Mouse (Mus musculus): Measurements from ENCODE around the gene Zc3h12a. TPM values are rescaled to one million over a fixed set of nuclear protein-coding genes. Genes with fewer than 3 reads are reported as not detected.

Zc3h12a gene
- polyA plus RNA-seq, 1 experiment = 28.7 TPM

DNA sequence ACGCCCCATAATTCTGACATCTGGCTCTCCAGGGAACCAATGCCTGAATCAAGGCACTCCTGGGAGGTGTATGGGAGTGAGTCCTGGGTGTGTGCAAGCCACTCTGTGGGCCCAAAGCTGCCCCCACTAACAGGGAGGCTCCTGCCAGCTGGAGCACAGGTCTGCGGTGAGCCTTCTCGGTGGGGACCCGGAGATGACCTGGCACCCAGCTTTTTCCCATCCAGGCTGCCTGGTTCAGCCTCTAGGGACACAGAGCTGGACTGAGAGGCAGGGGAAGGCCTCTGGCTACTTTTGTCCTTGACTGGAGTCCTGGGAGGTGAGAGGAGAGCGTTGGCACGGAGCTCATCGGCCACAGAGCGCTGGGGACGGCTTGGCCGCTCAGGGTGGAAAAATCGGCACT, 7.9 kb downstream of the Zc3h12a start:
- 91% methylated on average over 11 of the region's 11 CpGs for WGBS
- TF ChIP-seq POLR2A (IDR thresholded peaks at IDR 0.05; ENCODE audit: control insufficient read depth, extremely low read depth, insufficient read depth, low read length, poor library complexity) = no peak
- TF ChIP-seq CTCF (IDR thresholded peaks at IDR 0.05; ENCODE audit: borderline replicate concordance, control insufficient read depth, extremely low read depth, insufficient read depth, low read length, poor library complexity) = no peak
- no peaks in the 10 kb centered on the region for H3K27me3 ChIP-seq (ENCODE audit: control insufficient read depth, insufficient read depth, low read length)
- peaks cover 27% of the 10 kb centered on the region for H3K36me3 ChIP-seq (ENCODE audit: control insufficient read depth, insufficient read depth, low read length)
- H3K4me3 ChIP-seq (ENCODE audit: control insufficient read depth, insufficient read depth, low read length) = no peak overlapping the region
- peaks cover 83% of the 10 kb centered on the region for H3K4me1 ChIP-seq (replicated peaks; ENCODE audit: control insufficient read depth, insufficient read depth, low read length)
- H3K27ac ChIP-seq (ENCODE audit: control insufficient read depth, insufficient read depth, low read length) = no peak overlapping the region
- no peak for DNase-seq

DNA sequence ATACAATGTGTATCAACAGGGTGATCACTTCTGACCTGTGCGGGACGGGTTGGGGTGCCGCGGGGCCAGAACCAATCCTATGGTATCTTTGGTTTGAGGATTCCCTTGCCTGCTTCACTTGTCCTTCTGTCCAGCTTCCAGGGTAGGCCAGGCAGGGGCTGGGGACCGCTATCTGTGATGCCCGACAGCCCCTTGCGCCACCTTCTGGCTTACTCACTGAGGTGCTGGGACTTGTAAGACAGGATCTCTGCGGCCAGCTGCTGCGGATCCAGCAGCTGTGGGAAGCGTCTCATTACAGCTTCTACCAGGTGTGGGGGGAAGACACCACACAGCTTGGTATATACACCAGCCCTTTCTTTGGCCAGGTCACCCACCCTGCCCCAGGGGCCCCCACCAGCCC, 8.6 kb downstream of the Zc3h12a start:
- no peaks in the 10 kb centered on the region for H3K27me3 ChIP-seq (ENCODE audit: control insufficient read depth, insufficient read depth, low read length)
- DNase-seq = peak; percentile 25
- no peak overlapping the region for H3K4me3 ChIP-seq (ENCODE audit: control insufficient read depth, insufficient read depth, low read length)
- peaks cover 77% of the 10 kb centered on the region for H3K4me1 ChIP-seq (replicated peaks; ENCODE audit: control insufficient read depth, insufficient read depth, low read length)
- WGBS = 57% methylated on average over 10 of the region's 10 CpGs
- TF ChIP-seq POLR2A (IDR thresholded peaks at IDR 0.05; ENCODE audit: control insufficient read depth, extremely low read depth, insufficient read depth, low read length, poor library complexity) = no peak
- no peak for TF ChIP-seq CTCF (IDR thresholded peaks at IDR 0.05; ENCODE audit: borderline replicate concordance, control insufficient read depth, extremely low read depth, insufficient read depth, low read length, poor library complexity)
- peaks cover 27% of the 10 kb centered on the region for H3K36me3 ChIP-seq (ENCODE audit: control insufficient read depth, insufficient read depth, low read length)
- H3K27ac ChIP-seq (ENCODE audit: control insufficient read depth, insufficient read depth, low read length) = peak overlapping the region; percentile 86; the same call in 1 of the 2 replicates

DNA sequence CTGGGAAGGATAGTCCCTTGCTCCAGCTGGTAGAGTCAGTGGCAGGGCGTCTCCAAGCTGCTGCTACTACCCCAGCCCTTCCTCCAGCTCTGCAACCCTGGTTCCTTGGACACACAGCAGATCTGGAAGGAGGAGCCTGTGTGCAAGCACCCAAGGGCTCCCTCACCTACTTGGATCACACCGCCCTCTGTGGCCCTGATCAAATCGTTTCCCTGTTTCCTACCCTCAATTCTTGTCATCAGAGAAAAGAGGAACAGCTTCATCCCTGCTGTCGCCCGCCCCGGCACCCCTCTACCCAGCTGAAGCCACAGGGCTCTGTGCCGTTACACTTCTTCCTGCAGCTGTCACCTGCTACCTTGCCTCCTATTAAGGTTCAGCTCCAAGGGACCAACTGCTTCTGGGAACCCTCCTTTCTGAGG, 9.7 kb downstream of the Zc3h12a start:
- Histone ChIP-seq H3K36me3 (ENCODE audit: control insufficient read depth, insufficient read depth, low read length) (peaks cover 27% of the 10 kb centered on the region), H3K27ac (ENCODE audit: control insufficient read depth, insufficient read depth, low read length) (peak overlapping the region; percentile 86), H3K4me3 (ENCODE audit: control insufficient read depth, insufficient read depth, low read length) (no peak overlapping the region), H3K27me3 (ENCODE audit: control insufficient read depth, insufficient read depth, low read length) (no peaks in the 10 kb centered on the region), H3K4me1 (replicated peaks; ENCODE audit: control insufficient read depth, insufficient read depth, low read length) (peaks cover 66% of the 10 kb centered on the region)
- WGBS = 5% methylated on average over 7 of the region's 7 CpGs
- no peak for TF ChIP-seq CTCF (IDR thresholded peaks at IDR 0.05; ENCODE audit: borderline replicate concordance, control insufficient read depth, extremely low read depth, insufficient read depth, low read length, poor library complexity)
- 0 out of 2 replicates have a peak, but pooled peaks have one; percentile 25 for TF ChIP-seq POLR2A (IDR thresholded peaks at IDR 0.05; ENCODE audit: control insufficient read depth, extremely low read depth, insufficient read depth, low read length, poor library complexity)
- peak; percentile 64 for DNase-seq

DNA sequence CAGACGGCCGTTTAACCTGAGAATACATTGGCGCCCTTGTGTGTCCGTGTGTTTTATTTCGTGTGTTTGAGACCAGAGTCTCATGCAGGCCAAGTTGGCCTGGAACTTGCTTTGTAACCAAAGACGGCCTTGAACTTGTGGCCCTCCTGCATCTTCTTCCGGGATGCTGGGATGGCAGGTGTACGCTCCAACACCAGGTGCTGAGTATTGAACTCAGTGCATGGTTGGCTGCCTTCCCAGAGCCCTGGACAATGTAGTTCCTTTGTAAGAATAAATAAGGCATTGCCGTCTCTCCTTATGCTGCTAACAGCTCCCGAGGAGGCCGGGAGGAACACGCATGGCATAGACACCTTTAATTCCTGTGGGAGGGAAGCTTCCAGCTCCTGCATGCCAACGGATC, 10.7 kb downstream of the Zc3h12a start:
- no peak overlapping the region for H3K4me3 ChIP-seq (ENCODE audit: control insufficient read depth, insufficient read depth, low read length)
- H3K4me1 ChIP-seq (replicated peaks; ENCODE audit: control insufficient read depth, insufficient read depth, low read length) = peaks cover 58% of the 10 kb centered on the region
- TF ChIP-seq POLR2A (IDR thresholded peaks at IDR 0.05; ENCODE audit: control insufficient read depth, extremely low read depth, insufficient read depth, low read length, poor library complexity) (no peak), CTCF (IDR thresholded peaks at IDR 0.05; ENCODE audit: borderline replicate concordance, control insufficient read depth, extremely low read depth, insufficient read depth, low read length, poor library complexity) (no peak)
- H3K27ac ChIP-seq (ENCODE audit: control insufficient read depth, insufficient read depth, low read length) = peak overlapping the region; percentile 42
- H3K36me3 ChIP-seq (ENCODE audit: control insufficient read depth, insufficient read depth, low read length) = peaks cover 27% of the 10 kb centered on the region
- no peak for DNase-seq
- no peaks in the 10 kb centered on the region for H3K27me3 ChIP-seq (ENCODE audit: control insufficient read depth, insufficient read depth, low read length)
- WGBS = 73% methylated on average over 13 of the region's 13 CpGs

DNA sequence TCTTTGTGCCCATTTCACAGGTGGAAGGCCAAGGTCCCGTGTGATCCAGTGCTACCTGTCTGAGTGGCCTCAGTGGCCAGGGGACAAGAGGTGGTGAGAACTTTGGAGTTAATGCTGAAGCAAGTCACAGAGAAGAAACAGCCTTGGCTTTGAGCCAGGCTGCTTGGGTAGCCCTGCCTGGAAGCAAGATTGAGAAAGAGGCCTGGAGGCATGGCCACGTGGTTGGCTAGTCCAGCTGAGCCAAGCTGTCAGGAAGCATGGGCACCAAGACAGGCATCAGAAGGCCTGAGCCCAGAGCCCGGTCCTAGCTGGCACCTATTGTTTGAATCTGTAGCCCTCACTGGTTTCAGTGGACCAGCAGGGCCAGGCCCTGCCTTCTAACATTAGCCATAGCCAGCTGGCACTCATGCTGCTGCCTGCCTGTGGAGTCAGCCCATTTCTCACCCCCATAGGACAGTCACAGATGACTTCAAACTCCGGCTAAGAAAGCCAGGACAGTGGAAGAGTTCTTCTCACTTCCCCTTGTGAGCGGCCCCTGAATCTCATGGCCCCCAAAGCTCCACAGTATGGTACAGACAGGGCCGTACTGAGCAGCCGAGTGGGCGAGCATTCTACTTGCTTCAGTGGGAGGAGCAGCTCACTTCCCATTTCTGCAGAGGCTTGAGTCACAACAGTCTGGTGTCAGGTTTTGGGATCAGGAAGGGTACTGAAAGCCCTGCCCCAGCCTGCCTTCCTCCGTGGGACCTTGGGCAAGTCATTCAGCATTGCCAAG, 11.4 kb downstream of the Zc3h12a start:
- H3K4me1 ChIP-seq (replicated peaks; ENCODE audit: control insufficient read depth, insufficient read depth, low read length) = peaks cover 56% of the 10 kb centered on the region
- peak overlapping the region; percentile 42; the same call in 1 of the 2 replicates for H3K27ac ChIP-seq (ENCODE audit: control insufficient read depth, insufficient read depth, low read length)
- peaks cover 27% of the 10 kb centered on the region for H3K36me3 ChIP-seq (ENCODE audit: control insufficient read depth, insufficient read depth, low read length)
- peak; percentile 22 for DNase-seq
- 38% methylated on average over 9 of the region's 9 CpGs for WGBS
- H3K27me3 ChIP-seq (ENCODE audit: control insufficient read depth, insufficient read depth, low read length) = no peaks in the 10 kb centered on the region
- no peak for TF ChIP-seq CTCF (IDR thresholded peaks at IDR 0.05; ENCODE audit: borderline replicate concordance, control insufficient read depth, extremely low read depth, insufficient read depth, low read length, poor library complexity)
- no peak for TF ChIP-seq POLR2A (IDR thresholded peaks at IDR 0.05; ENCODE audit: control insufficient read depth, extremely low read depth, insufficient read depth, low read length, poor library complexity)
- H3K4me3 ChIP-seq (ENCODE audit: control insufficient read depth, insufficient read depth, low read length) = no peak overlapping the region

DNA sequence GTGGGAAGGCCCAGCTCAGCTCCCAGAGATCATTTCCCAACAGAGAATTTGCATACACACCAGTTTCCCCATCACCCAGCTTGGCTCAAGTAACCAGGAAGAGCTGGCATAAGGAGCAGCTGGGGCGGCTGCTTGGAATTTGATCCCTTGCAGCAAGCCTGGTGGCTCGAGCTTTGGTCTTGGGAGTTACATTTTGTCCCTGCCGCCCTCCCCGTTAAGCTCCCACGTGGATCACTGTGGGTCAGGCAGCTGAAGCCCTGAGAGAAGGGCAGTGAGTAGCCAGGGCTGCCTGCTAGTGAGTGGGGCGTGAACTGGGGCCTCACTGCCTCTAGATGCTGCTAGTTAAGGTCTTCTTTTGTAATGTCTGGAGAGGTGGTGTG, 11.9 kb downstream of the Zc3h12a start:
- Histone ChIP-seq H3K4me1 (replicated peaks; ENCODE audit: control insufficient read depth, insufficient read depth, low read length) (peaks cover 56% of the 10 kb centered on the region), H3K36me3 (ENCODE audit: control insufficient read depth, insufficient read depth, low read length) (peaks cover 21% of the 10 kb centered on the region), H3K27me3 (ENCODE audit: control insufficient read depth, insufficient read depth, low read length) (no peaks in the 10 kb centered on the region), H3K4me3 (ENCODE audit: control insufficient read depth, insufficient read depth, low read length) (no peak overlapping the region), H3K27ac (ENCODE audit: control insufficient read depth, insufficient read depth, low read length) (peak overlapping the region; percentile 42; the same call in 1 of the 2 replicates)
- TF ChIP-seq CTCF (IDR thresholded peaks at IDR 0.05; ENCODE audit: borderline replicate concordance, control insufficient read depth, extremely low read depth, insufficient read depth, low read length, poor library complexity) (no peak), POLR2A (IDR thresholded peaks at IDR 0.05; ENCODE audit: control insufficient read depth, extremely low read depth, insufficient read depth, low read length, poor library complexity) (no peak)
- WGBS = 84% methylated on average over 6 of the region's 6 CpGs
- DNase-seq = no peak
